Mouse (Mus musculus): ENCODE measurements at regions not wholly inside any gene's neighbourhood (a gene's known extent, or its start where the extent isn't known, plus 50 kb on each side); places are given as distances from the start of the nearest gene placed in this dataset.

DNA sequence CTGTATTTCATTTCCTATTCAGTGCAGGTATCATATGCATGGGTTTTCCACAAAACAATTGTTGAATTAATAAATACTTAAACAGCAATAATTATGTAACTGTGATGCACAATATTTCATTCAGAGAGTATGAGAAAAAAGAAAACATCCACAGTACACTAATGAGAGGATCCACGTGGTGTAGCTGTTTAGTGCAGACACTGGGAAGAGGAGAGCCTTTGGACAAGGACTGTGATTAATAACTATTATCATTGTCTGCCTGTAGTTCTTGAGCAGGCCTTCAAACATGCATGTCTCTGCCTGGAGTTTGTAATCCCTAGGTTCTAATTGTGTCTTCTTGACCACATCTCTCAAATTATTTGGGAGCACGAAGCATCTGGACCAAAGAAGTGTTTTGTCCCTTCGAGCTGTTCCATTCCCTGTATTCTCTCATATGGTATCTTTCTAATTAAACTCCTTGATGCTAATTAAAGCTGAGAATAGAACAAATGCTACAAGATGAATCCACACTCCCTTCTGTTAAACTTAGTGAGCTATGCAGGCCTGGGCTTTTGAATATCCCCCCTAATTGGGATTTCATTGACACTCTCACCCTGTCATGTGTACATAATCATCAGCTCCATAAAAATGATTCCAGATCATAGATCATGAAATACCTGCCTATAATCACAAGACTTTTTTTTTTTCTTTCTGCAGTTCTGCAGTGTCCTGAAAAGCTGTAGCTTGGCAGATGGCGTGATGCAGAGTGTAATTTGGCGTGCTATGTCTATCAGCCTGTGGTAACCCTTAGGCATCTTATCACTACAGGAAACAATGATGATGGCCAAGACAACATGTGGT lies 1208.9 kb upstream of the G6pd2 start:
- WGBS, result 51% methylated on average over 5 of the region's 5 CpGs

DNA sequence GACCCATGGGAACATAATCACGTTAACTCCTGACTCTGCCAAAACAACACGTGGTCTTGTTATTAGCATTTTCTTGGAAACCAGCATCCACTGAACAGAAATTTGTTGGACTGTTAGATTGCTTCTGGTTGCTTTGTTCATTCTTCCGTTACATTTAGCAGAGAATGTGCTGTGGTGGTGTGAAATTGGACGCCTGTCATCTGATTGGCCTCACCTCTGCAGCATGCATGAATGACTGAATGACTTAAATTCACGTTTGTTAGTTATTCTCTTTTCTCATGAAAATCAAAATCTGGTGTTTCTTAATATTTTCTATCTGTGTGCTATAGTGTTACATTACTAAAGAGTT lies 1208.3 kb upstream of the G6pd2 start:
- H3K9ac ChIP-seq, result no peak overlapping the region
- no peak overlapping the region for H3K4me3 ChIP-seq
- H3K4me2 ChIP-seq, result no peak overlapping the region
- no peaks in the 10 kb centered on the region for H3K36me3 ChIP-seq (replicated peaks)
- H3K9me3 ChIP-seq, result no peaks in the 10 kb centered on the region
- no peak overlapping the region for H3K27ac ChIP-seq
- WGBS, result 43% methylated on average over 5 of the region's 5 CpGs
- no peaks in the 10 kb centered on the region for H3K27me3 ChIP-seq (replicated peaks)
- peak; percentile 39 for ATAC-seq (replicated peaks)
- H3K4me1 ChIP-seq, result 0 out of 2 replicates have a peak, but pooled peaks cover 2% of the 10 kb centered on the region

More for the DNA sequence above, 1208.9 kb upstream of the G6pd2 start:
- 0 out of 2 replicates have a peak, but pooled peaks cover 2% of the 10 kb centered on the region for H3K4me1 ChIP-seq
- ATAC-seq (replicated peaks), result peak; percentile 84
- H3K4me2 ChIP-seq, result no peak overlapping the region
- H3K27me3 ChIP-seq (replicated peaks), result no peaks in the 10 kb centered on the region
- H3K27ac ChIP-seq, result no peak overlapping the region
- H3K4me3 ChIP-seq, result no peak overlapping the region
- no peak overlapping the region for H3K9ac ChIP-seq
- H3K9me3 ChIP-seq, result no peaks in the 10 kb centered on the region
- H3K36me3 ChIP-seq (replicated peaks), result no peaks in the 10 kb centered on the region

DNA sequence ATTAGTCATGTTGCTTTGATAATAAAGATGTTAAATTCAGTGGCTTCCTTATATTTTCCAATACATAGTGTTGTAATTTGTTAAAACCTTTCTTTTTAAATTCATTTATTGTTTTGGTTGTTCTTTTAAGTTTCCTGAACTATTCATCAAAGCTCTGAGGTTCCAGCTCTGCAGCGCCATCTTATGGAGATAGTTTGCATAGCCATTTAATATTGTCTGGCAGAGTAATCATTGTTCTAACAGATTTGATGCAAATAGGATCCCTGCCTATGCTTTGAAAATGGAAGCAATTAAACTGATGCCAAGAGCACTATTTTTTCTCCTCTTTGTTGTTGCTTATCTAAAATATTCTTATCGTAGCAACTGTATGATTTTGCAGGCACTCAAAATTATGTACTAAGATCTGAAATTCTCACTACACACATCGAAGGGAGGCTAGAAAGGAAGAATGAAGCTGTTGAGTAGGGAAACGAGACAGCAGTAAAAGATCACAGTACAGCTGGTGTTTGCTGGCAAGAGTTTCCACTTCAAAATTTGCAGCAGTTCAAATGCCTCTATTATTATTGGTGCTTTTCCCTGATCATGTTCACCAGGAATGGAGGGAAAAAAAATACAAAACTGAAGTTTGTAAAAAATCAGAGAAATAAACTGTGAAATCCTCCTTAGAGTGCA lies 1199.5 kb upstream of the G6pd2 start:
- WGBS, result 32% methylated on average over 4 of the region's 4 CpGs
- Histone ChIP-seq H3K9me3 (no peaks in the 10 kb centered on the region), H3K27ac (no peak overlapping the region; the same call in 1 of the 2 replicates), H3K36me3 (replicated peaks) (no peaks in the 10 kb centered on the region), H3K4me2 (no peak overlapping the region), H3K9ac (no peak overlapping the region), H3K4me1 (no peaks in the 10 kb centered on the region), H3K4me3 (no peak overlapping the region), H3K27me3 (replicated peaks) (no peaks in the 10 kb centered on the region)
- ATAC-seq (replicated peaks), result 0 out of 2 replicates have a peak, but pooled peaks have one; percentile 33
